Mouse (Mus musculus) G1E (cell line): ENCODE data around the gene Arhgap5.

Experiments used
- CTCF ChIP-seq: IDR thresholded peaks from 2 replicates; pipeline ENCODE4 v1.5.1; 2012; ENCODE audit warnings: low read depth, low read length, inconsistent platforms, mixed read lengths
- GATA2 ChIP-seq: IDR thresholded peaks from 2 replicates; pipeline ENCODE4 v1.6.1; 2012; ENCODE audit warnings: low read depth, low read length, inconsistent platforms, borderline replicate concordance
- TAL1 ChIP-seq: conservative IDR thresholded peaks from 2 replicates; pipeline ENCODE4 v1.6.1; 2012; ENCODE audit warnings: low read depth, low read length, inconsistent platforms, mixed read lengths

DNA sequence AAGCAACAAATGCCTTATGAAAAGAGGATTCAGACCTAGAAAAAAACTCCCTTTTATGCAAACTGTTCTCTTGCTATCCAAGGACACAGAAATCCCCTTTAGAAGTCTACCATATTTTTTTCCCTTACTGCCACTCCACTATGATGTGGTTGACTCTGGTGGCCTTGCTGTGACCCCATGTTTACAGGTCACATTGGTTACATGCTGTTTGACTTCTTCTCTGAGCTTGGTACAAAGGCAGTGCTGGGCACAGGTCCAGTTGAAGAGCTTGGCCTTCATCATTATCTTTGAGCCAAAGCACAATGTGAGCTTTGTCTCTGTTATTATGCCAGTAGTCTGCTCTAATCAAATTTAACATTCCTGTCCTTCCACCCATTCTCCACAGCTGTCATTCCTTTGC, 39.2 kb upstream of the Arhgap5 start:
- TF ChIP-seq CTCF: no peak
- TF ChIP-seq GATA2: no peak
- no peak for TF ChIP-seq TAL1
